Mouse (Mus musculus) macrophage (primary cell): ENCODE results near the gene Dgcr2. TPM values are rescaled to one million over a fixed set of nuclear protein-coding genes. Genes with fewer than 3 reads are reported as not detected.

ENCODE experiments used
- H3K27ac ChIP-seq: fragments of 350-480 bp; formaldehyde crosslinking; 2 replicates; pipeline ENCODE4 v1.9.0; 2021
- H3K36me3 ChIP-seq: fragments of 350-480 bp; formaldehyde crosslinking; 2 replicates; pipeline ENCODE4 v1.9.0; 2021; ENCODE audit errors: inconsistent target
- H3K4me3 ChIP-seq: fragments of 350-480 bp; formaldehyde crosslinking; 2 replicates; pipeline ENCODE4 v1.9.0; 2021; ENCODE audit errors: inconsistent target
- H3K79me2 ChIP-seq: fragments of 350-480 bp; formaldehyde crosslinking; 2 replicates; pipeline ENCODE4 v1.9.0; 2021; ENCODE audit errors: inconsistent target
- WGBS: methylation state at CpG from one replicate; pipeline ENCODE4 v1.1.7; 2026; ENCODE audit warnings: inconsistent platforms; ENCODE audit not compliant: missing documents; 5-methylcytosine and 5-hydroxymethylcytosine counted together
- polyA plus RNA-seq: library from polyadenylated mRNA; stranded (reverse); fragments of 250-400 nt; gene quantifications from 3 replicates; pipeline ENCODE4 v1.2.4, GENCODE M21; 2018; ENCODE audit warnings: inconsistent platforms

Dgcr2 gene
- polyA plus RNA-seq, 1 experiment from 2014 or later, result 13.7 TPM

DNA sequence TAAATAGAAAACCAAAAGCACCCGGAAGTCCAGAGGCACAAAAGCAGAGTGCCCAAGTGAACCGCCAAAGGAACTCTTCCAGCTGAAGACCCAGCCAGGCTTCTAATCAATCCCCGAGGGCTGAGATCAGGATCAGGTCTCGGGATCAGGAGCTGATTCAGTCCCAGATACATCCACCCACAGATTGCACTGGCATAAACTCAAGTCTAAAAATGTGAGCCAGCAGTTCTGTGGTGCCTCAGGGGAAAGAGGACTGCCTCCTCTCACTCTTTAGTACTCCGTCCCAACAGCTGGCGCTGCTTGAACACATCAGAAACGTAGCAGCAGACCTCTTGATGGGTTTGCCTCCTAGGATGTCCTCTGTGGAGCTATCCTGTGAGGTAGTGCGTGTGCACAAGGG is 81.8 kb downstream of the Dgcr2 start:
- WGBS, result 98% methylated on average over 8 of the region's 8 CpGs
- no peak overlapping the region for H3K4me3 ChIP-seq
- no peak overlapping the region for H3K27ac ChIP-seq
- no peaks in the 10 kb centered on the region for H3K79me2 ChIP-seq
- H3K36me3 ChIP-seq, result no peaks in the 10 kb centered on the region

DNA sequence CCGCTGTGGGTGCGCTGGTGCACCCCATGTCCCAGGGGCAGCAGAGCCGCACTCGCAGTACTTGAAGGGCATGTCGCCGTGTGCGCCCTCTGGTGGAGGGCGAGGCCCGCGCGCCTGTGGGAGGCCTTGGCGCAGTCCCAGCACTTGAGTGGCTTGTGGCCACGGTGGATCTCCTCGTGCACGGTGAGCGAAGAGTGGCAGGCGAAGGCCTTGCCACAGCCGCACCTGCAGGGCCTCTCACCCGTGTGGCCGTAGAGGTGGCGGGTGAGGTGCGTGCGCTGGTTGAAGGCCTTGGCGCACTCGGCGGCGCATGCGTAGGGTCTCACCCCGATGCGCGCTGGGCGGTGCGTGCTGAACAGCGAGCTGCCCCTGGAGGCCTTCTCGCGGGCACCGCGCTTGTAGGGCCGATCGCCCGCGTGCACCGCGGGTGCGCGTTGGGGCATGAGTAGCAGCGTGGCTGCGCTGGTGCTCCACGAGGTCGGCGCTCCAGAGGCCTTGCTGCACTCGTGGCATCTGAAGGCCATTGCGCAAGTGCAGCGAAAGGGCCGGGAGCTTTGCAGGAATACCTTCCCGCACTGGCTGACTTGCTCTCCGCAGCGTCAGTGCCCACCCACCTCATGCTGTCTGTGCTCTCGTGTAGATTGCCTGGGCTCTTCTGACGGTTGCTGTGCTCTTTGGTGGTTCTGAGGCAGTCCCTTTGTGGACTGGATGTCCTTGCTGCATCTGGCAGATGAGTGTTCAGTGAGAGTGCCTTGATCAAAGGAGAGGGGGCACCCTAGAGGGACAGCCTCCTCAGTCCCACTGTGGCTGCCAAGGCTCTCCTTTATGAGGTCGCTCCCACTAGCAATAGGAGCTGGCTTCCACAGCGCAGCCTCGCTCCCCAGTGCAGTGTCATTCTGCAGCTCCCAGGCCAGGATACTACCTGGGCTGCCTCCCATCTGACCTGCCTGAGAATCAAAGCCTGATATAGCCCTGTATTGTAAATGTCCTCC is 82.7 kb downstream of the Dgcr2 start:
- no peak overlapping the region for H3K4me3 ChIP-seq
- no peak overlapping the region for H3K27ac ChIP-seq
- 4% methylated on average over 62 of the region's 63 CpGs for WGBS
- H3K36me3 ChIP-seq, result no peaks in the 10 kb centered on the region
- H3K79me2 ChIP-seq, result no peaks in the 10 kb centered on the region

DNA sequence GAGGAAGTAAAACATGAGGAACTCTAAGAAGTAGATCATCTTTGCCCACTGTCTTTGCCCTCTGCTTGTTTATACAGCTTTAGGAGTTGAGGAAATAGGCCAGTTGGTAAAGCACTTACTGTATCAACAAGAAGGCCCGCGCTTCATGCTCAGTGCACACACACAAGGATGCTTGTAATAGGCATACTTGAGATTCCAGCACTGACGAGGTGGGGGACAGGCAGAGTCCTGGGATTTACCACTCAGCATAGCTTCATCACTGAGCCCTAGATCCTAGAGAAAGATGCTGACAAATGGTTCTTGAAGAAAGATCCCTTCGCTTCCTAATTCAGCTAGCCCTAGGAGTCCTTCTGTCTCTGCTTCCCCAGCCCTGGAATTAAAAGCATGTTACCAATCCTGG is 85.2 kb downstream of the Dgcr2 start:
- Histone ChIP-seq H3K27ac (no peak overlapping the region), H3K79me2 (no peaks in the 10 kb centered on the region), H3K36me3 (no peaks in the 10 kb centered on the region), H3K4me3 (no peak overlapping the region)
- WGBS, result 60% methylated on average over 4 of the region's 4 CpGs

DNA sequence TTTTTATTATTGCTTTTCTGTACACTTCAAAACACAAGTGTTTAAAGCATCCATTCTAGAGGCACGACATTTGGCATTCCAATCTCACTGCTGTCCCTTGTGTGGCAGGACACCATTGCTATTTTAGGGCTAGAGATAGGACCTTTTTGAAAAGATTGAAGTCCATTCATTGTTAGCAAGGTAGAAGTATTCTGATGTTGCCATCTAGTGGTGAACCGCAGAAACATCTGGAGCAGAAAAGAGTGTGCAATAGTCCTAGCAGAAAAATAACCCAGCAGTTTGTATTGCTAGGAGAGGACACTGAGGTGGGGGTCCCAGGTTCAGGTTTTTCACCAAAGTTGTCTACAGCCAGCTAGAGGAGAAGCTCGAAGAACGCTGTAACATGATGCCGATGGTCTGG is 86.2 kb downstream of the Dgcr2 start:
- Histone ChIP-seq H3K36me3 (no peaks in the 10 kb centered on the region), H3K79me2 (no peaks in the 10 kb centered on the region), H3K27ac (no peak overlapping the region), H3K4me3 (no peak overlapping the region)
- WGBS, result 6% methylated on average over 5 of the region's 5 CpGs

DNA sequence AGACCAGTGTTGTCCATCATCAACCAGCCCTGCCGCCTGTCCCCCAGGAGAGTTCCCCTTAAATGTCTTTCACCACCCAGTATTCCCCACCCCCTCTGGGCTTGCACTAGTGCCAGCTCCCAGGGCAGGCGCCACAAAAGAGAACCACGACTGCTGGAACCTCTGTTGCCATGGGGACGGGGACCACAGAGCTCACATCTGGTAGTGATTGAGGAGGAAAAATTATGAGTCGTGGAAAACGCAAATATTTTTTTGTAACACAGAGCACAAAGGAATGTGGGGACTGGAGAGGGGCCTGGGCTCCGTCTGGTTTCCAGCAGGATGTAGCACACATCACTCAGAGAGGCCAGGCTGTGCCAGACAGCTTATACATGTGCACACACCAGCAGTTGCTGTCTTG is 88.7 kb downstream of the Dgcr2 start:
- Histone ChIP-seq H3K36me3 (no peaks in the 10 kb centered on the region), H3K4me3 (no peak overlapping the region), H3K27ac (no peak overlapping the region), H3K79me2 (no peaks in the 10 kb centered on the region)
- WGBS, result 24% methylated on average over 7 of the region's 7 CpGs

DNA sequence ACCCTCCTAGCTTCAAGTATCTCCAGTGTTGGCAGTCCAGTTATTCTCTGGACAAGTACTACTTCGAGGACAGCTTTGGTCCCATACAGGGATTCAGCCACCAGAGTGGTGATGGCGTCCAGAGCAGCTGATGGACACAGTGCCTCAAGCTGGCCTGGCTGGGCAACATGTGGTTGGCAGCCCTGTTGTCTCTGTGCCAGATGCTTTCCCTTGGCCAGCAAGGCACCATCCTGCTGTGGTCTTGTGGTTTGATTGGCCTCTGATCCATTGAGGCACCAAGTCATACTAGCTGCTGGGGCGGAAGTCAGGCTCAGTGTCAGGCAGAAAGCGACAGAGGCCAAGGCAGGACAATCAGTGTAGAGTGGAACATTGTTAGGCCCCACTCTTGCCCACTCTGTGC is 89.2 kb downstream of the Dgcr2 start:
- Histone ChIP-seq H3K79me2 (no peaks in the 10 kb centered on the region), H3K4me3 (no peak overlapping the region), H3K36me3 (no peaks in the 10 kb centered on the region), H3K27ac (no peak overlapping the region)
- WGBS, result 81% methylated on average over 4 of the region's 4 CpGs

DNA sequence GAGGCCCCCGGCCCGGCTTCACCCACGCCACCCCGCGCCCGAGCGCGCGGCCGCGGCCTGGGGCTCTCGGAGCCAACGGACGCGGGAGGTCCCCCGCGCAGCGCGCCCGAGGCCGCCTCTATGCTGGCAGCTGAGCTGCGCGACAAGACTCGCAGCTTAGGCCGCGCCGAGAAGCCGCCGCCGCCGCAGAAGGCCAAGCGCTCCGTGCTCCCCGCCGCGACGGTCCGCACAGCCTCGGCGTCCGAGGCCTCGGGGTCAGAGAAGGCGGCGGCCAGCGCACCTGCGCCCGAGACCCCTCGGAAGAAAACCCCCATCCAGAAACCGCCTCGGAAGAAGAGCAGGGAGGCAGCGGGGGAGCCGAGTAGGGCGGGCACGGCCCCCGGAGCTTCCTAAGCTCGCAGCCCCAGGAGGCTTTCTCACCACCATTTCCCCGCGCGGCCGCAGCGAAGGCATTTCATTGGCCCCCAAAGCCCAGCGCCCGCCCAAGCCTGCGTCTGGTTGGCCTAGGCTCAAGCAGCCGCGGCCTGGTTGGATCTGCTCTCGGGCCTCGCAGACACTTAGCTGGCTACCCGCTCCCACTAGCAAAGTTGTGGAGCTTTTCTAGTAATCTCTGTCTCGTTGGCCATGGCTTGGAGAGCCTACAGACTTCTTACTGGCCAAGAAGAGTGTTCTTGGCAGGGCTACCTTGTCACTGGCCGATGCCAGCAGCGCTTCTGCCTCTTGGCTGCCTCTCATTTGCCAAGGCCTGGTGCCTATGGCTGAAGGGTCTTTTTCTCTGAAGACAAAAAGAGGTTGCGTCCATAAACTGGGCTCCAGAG is 91.0 kb downstream of the Dgcr2 start:
- Histone ChIP-seq H3K4me3 (no peak overlapping the region), H3K36me3 (no peaks in the 10 kb centered on the region), H3K27ac (no peak overlapping the region), H3K79me2 (no peaks in the 10 kb centered on the region)
- 7% methylated on average over 73 of the region's 73 CpGs for WGBS

DNA sequence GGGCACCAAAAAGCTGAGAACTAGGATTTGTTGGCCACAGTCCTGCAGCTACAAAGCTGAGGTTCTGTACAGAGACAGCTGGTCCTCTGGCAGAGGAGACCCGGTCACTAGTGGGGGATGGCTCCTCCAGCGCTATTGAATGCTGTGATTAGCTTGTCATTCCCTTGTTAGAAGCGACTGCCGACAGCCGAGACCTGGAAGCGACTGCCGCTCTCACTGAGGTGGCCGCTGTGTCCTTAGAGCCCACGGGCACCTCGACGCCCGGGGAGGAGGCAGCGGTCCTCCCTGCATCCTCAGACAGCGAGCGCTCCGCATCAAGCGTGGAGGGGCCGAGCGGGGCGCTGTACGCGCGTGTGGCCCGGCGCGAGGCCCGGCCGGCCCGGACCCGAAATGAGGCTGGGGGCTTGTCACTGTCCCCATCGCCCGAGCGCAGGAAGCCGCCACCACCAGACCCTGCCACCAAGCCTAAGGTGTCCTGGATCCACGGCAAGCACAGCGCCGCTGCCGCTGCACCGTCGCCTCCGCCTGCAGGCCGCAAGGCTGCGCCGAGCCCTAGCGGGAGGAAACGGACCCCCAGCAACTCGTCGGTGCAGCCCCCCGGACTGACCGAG is 91.7 kb downstream of the Dgcr2 start:
- no peak overlapping the region for H3K27ac ChIP-seq
- H3K36me3 ChIP-seq, result no peaks in the 10 kb centered on the region
- H3K4me3 ChIP-seq, result no peak overlapping the region
- no peaks in the 10 kb centered on the region for H3K79me2 ChIP-seq
- 6% methylated on average over 48 of the region's 50 CpGs for WGBS

DNA sequence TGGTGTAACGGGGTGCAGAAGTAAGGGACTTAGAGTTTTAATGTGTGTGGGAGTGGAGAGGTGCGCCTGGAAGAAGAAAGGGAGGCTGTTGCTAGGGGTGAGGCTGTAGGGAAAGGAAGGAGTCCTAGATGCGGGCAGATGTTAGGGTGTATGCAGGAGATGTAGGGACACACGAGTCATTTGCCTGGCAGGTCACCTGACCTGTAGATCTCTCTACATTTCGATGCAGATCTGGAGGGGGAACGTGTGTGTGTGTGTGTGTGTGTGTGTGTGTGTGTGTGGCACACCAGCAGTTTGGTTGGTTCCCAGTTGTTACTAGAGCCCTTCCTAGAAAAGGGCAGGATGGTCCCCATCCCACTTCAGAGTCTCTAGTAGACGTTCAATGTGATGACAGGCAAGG is 93.4 kb downstream of the Dgcr2 start:
- H3K4me3 ChIP-seq, result no peak overlapping the region
- 14% methylated on average over 5 of the region's 7 CpGs for WGBS
- H3K79me2 ChIP-seq, result no peaks in the 10 kb centered on the region

DNA sequence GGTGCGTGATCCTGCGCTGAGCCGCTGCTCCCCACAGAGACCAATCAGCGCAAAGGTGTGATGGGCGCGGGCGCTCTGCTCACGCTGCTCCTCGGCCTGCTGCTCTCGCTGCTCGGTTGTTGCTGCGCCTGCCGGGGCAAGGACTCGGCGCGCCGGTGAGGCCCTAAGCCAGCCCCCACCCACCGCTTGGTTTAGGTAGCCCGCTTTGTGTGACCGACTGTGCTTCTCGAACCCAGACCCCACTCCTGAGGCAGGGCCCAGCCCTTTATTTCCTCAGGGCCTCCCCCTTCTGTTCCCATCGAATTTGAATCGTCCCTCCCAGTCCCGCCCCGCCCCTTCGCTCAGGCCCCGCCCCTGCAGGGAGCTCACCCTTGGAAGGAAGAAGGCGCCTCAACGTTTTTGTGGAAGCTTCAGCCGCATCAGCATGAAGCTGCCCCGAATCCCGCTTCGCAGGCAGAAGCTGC is 93.9 kb downstream of the Dgcr2 start:
- Histone ChIP-seq H3K27ac (no peak overlapping the region), H3K4me3 (no peak overlapping the region), H3K79me2 (no peaks in the 10 kb centered on the region), H3K36me3 (no peaks in the 10 kb centered on the region)
- 5% methylated on average over 28 of the region's 33 CpGs for WGBS

More for the DNA sequence above, 93.4 kb downstream of the Dgcr2 start:
- Histone ChIP-seq H3K27ac (no peak overlapping the region), H3K36me3 (no peaks in the 10 kb centered on the region)

DNA sequence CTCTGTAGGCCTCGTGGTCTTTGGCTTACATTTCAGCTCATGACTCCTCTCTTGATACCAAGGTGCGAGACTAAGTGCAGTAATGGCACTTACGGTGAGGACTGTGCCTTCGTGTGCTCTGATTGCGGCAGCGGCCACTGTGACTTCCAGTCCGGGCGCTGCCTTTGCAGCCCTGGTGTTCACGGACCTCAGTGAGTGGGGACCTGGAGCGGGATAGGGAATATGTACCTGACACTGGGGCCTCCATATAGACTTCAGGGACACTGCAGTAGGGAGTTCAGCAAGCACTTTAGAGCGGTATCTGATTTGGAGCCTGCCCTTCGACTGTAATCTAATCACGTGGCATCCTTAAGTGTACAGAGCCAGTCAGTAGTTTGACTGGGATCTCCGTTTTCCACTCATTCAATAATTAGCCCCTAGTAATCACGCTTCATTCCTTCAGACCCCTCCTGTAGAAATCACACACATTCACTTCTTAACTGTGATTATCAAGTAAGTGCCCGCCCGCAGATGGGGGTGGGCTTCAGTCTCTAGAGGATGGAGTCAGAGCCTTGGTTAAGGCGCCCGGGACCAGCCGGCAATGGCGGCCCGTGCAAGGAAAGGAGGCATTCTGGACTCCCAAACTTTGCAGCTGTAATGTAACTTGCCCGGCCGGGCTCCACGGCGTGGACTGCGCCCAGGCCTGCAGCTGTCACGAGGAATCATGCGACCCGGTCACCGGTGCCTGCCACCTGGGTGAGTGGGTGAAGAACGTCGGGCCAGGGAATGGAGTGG is 94.5 kb downstream of the Dgcr2 start:
- Histone ChIP-seq H3K27ac (no peak overlapping the region), H3K36me3 (no peaks in the 10 kb centered on the region), H3K4me3 (no peak overlapping the region), H3K79me2 (no peaks in the 10 kb centered on the region)
- WGBS, result 28% methylated on average over 28 of the region's 33 CpGs

DNA sequence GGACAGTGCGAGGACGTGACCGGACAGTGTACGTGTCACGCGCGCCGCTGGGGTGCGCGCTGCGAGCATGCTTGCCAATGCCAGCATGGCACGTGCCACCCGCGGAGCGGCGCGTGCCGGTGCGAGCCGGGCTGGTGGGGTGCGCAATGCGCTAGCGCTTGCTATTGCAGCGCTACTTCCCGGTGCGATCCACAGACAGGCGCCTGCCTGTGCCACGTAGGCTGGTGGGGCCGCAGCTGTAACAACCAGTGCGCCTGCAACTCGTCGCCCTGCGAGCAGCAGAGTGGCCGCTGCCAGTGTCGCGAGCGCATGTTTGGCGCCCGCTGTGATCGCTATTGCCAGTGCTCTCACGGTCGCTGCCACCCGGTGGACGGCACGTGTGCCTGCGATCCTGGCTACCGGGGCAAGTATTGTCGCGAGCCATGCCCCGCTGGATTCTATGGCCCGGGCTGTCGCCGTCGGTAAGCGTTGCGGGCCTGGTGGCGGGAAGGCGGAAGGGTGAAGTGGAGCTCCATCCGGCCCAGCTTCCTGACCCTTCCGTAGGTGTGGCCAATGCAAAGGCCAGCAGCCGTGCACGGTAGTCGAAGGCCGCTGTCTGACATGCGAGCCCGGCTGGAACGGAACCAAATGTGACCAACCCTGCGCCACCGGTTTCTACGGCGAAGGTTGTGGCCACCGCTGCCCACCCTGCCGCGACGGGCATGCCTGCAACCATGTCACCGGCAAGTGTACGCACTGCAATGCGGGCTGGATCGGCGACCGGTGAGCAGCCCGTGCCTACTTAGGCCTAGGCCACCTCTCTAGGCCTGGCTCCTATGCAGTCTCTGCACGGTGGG is 95.3 kb downstream of the Dgcr2 start:
- no peak overlapping the region for H3K4me3 ChIP-seq
- H3K79me2 ChIP-seq, result no peaks in the 10 kb centered on the region
- H3K27ac ChIP-seq, result no peak overlapping the region
- WGBS, result 2% methylated on average over 83 of the region's 83 CpGs
- H3K36me3 ChIP-seq, result no peaks in the 10 kb centered on the region

DNA sequence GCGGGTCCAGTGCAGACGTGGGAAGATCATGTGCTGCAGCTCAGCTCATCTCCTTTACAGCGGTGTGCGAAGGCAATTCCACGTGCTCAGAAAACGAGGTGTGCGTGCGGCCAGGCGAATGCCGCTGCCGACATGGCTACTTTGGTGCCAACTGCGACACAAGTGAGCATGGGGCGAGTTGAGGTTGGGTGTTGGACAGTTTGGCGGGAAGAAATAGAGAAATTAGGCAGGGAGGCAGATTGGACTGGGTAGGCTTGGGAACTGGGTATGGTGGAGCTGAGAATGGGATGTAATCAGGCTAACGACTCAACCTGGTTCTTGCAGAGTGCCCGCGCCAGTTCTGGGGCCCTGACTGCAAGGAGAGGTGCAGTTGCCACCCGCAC is 95.9 kb downstream of the Dgcr2 start:
- no peaks in the 10 kb centered on the region for H3K36me3 ChIP-seq
- WGBS, result 21% methylated on average over 18 of the region's 18 CpGs
- no peaks in the 10 kb centered on the region for H3K79me2 ChIP-seq
- H3K4me3 ChIP-seq, result no peak overlapping the region
- no peak overlapping the region for H3K27ac ChIP-seq
